Mouse (Mus musculus) gastrocnemius, postnatal 25 days (tissue): ENCODE data around the gene Vps36. TPM values are rescaled to one million over a fixed set of nuclear protein-coding genes. Genes with fewer than 3 reads are reported as not detected.
A peak's percentile ranks its signal among the peaks of the same experiment; 100 is the strongest.

Experiments
- DNase-seq: peaks from one replicate; pipeline ENCODE4 v3.0.0; 2022
- total RNA-seq, 2 experiments: library from RNA; stranded (reverse); gene quantifications; 1 replicate in 1 of 2; 2 replicates in 1 of 2; pipeline ENCODE4 v1.2.3; 2021

The Vps36 gene
- total RNA-seq, 2 experiments from 2014 or later: 27.9 to 33.0 TPM

DNA sequence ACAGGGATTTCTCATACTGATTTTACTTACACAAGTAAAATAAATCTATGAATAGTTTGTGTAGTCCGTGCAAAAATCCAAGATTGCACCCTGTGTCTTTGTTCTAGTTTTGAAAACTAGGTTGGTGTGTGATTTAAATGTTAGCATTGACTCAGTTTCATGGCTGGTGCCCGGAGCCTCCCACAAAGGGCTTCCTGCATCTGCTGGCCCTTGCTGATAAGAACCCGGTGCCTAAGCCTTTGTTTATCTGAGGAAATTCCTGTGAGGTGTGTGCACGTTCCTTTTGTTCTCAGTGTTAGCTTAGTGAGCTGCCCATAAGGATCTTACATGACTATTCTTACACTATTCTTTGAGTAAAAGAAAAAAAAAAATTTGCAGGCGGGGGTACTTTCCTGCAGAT, 16.4 kb downstream of the Vps36 start:
- DNase-seq: no peak

GRCm38 (mm10) chr8:22214826-22215225, 22.2 kb downstream of the Vps36 start:
- DNase-seq: no peak

GRCm38 (mm10) chr8:22226361-22226760, 33.8 kb downstream of the Vps36 start:
- no peak for DNase-seq

GRCm38 (mm10) chr8:22227061-22227877, 34.7 kb downstream of the Vps36 start, which contains the start of gene Thsd1:
Gene Thsd1, plus strand, starts transcription at chr8:22227313.
- DNase-seq: peak; percentile 73

DNA sequence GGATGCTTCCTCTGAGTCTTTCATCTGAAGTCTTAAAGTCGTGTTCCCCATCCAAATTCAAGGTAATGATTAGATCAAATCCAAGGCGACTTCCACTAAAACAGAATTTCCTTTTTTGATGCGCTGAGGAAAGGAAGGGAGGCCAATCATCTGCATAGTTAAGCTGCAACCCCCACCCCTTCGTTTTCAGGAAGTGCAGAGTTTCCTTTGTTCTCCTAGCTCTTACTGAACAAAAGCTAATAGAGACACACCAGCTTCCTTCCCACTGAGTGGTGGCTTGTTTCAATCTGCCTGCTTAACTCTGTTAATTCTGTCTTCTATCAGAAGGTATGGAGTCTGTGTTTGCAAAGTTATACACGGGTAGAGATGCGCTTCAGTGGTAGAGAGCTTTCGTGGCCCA, 36.0 kb downstream of the Vps36 start:
- DNase-seq: no peak

GRCm38 (mm10) chr8:22242986-22243385, 50.4 kb downstream of the Vps36 start:
- DNase-seq: no peak

- no peak for DNase-seq
These were observed 53.1 kb downstream of the Vps36 start for GRCm38 (mm10) chr8:22245663-22246062.

GRCm38 (mm10) chr8:22247956-22248355, 55.3 kb downstream of the Vps36 start:
- no peak for DNase-seq

DNA sequence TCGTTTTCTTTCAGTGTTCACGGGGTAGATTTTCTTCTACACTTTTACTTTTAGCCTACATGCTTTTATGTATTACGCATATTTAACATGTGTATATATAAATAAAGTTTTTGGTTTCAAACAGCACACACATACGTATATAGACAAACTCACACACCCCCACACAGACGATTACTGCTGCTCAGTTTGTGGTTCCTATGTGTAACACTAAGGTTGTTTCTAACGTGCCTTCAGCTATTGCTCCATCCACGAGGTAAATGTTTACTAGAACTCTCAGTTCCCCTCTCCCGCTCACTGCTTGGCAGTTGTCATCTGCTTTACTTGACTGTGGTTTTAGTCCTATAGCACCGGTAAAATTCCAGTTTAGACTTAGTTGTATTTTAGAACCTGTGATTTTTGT, 56.5 kb downstream of the Vps36 start:
- no peak for DNase-seq

DNA sequence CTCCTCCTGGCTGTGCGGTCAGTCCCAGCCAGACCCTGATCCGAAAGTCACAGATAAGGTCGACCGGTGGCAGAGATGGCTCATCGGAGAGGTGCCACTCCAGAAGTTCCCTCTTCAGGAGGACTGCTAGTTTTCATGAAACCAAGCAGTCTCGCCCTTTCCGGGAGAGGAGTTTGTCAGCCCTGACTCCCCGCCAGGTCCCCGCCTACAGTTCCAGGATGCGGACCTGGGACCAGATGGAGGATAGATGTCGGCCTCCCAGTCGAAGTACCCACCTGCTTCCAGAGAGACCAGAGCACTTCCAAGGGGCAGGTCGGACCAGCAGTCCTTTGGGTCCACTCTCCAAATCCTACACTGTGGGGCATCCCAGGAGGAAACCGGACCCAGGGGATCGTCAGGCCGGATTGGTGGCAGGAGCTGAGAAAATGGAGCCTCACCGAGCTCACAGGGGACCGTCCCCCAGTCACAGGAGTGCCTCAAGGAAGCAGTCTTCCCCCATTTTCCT, 66.4 kb downstream of the Vps36 start:
- DNase-seq: peak; percentile 30

- DNase-seq: no peak
These were observed 66.9 kb downstream of the Vps36 start for GRCm38 (mm10) chr8:22259531-22259930.

DNA sequence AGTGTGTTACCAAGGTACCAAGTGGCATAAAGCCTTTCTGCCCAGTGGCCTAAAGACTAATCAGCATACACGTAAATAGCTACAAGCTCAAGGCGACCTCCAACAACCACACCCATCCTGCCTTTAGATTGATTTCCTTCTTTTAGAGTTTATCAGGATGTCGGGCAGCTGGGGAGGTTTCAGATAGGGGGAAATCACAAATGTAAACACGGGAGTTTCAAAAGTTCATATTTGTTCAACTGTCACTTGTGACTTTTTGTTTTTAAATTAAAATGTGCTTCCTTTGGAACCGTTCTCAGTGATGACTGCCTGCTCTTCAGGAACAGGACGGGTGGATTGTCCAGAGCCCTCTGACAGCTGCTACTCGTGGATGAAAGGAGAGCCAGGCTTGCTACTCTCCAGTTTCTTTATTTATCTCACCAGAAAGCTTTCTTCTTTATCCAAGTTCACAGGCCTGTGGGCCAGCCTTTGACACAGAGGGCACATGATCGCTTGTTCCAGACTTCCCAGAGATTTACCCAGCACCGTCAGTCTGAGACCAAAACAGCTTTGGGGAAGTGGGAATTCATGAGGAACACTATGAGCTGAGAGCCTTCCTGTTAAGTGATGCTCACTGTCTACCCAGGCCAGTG, 67.6 kb downstream of the Vps36 start:
- no peak for DNase-seq

GRCm38 (mm10) chr8:22262267-22262666, 69.7 kb downstream of the Vps36 start:
- peak; percentile 27 for DNase-seq

- DNase-seq: no peak
These were observed 71.7 kb downstream of the Vps36 start for GRCm38 (mm10) chr8:22264292-22264691.

- DNase-seq: no peak
These were observed 72.2 kb downstream of the Vps36 start for GRCm38 (mm10) chr8:22264787-22265186.

- DNase-seq: no peak
These were observed 72.6 kb downstream of the Vps36 start for GRCm38 (mm10) chr8:22265194-22265593.

DNA sequence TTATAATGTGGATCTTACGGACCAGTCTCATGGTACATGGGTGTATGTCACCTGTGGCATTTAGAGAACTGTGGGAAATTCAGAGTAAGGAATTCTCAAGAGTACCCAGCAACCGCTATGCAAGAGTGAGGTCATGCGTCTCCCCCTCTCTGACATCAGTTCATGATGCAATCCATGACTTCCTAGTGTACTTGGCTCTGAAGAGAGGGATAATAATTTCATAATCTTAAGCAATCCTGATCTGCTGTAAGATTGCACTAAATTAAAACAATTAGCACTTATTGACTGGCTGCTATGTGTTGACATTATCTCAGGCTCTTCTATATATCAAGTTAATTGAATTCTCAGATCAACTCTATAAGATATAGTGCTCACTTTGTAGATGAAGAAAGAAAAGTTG, 74.2 kb downstream of the Vps36 start:
- DNase-seq: no peak

Other genes starting within 250 kb of the Vps36 start
- gene Defb13, start 246.0 kb upstream of the Vps36 start, total RNA-seq: not detected
- gene Fam90a1a, start 234.1 kb upstream of the Vps36 start, total RNA-seq: not detected
- gene Ccdc70, start 223.0 kb upstream of the Vps36 start, total RNA-seq: not detected
- gene Atp7b, start 132.5 kb upstream of the Vps36 start, total RNA-seq: under 1 TPM in 1 of 2 experiments, not detected in 1; 0.03 TPM
- gene Alg11, start 132.1 kb upstream of the Vps36 start, total RNA-seq: 1 to 10 TPM; 4.2 to 4.8 TPM
- under 1 TPM in 1 of 2 experiments, not detected in 1; 0.23 TPM for gene Nek5, start 67.8 kb upstream of the Vps36 start, total RNA-seq
- 1 to 10 TPM; 2.4 to 2.8 TPM for gene Nek3, start 26.4 kb upstream of the Vps36 start, total RNA-seq
- gene Ckap2, start 7.0 kb upstream of the Vps36 start, total RNA-seq: under 1 TPM; 0.46 to 0.96 TPM
- gene Thsd1, start 34.5 kb downstream of the Vps36 start, total RNA-seq: 1 to 10 TPM; 1.8 to 2.0 TPM
- gene Tpte, start 90.6 kb downstream of the Vps36 start, total RNA-seq: not detected
- 10 to 100 TPM; 11.9 to 12.5 TPM for gene Slc25a15, start 205.8 kb downstream of the Vps36 start, total RNA-seq
- 10 to 100 TPM; 27.6 to 32.2 TPM for gene Mrps31, start 218.6 kb downstream of the Vps36 start, total RNA-seq